Mouse (Mus musculus) thymus, postnatal 14 days (tissue): Measurements from ENCODE around the gene Pnliprp1.

Experiments
- DNase-seq: peaks from one replicate; pipeline ENCODE4 v3.0.0; 2021

Pnliprp1 gene

GRCm38 (mm10) chr19:58783938-58784337 lies 55.3 kb downstream of the Pnliprp1 start:
- no peak for DNase-seq

DNA sequence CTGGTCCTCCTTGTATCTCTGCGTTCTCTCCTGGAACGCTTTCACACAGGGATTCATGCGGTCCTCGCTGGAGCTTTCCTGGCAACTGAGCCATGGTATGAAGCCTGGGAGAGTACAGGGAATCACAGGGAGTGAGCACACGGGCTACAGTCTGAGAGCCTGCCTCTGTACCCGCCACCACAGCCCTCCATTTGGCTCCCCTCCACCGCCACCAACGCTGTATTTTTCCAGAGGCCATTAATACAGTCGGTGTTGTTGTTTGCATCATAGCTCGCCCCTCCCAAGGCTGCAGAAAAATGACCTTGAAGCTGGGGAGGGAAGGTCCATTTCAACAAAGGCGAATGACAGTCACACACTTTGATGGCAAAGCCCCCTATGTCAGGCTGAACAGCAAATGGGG lies 60.5 kb downstream of the Pnliprp1 start:
- no peak for DNase-seq
